Mouse (Mus musculus): ENCODE results near the gene Ctnnd2.

GRCm38 (mm10) chr15:30275721-30276120 is 103.3 kb downstream of the Ctnnd2 start:
- TF ChIP-seq POLR2A (IDR thresholded peaks at IDR 0.05; ENCODE audit: insufficient read length, low read depth) (no peak), POLR2AphosphoS2 (IDR thresholded peaks at IDR 0.05; ENCODE audit: insufficient read length, low read depth) (no peak)
